Mouse (Mus musculus): ENCODE measurements around the gene Emc1. TPM values are rescaled to one million over a fixed set of nuclear protein-coding genes. Genes with fewer than 3 reads are reported as not detected.

Gene Emc1
- polyA plus RNA-seq, 1 experiment from 2014 or later: 45.3 TPM

- Histone ChIP-seq H3K4me2 (ENCODE audit: low read length) (no peak overlapping the region), H3K9ac (ENCODE audit: low read depth, low read length) (no peak overlapping the region), H3K27ac (ENCODE audit: low read depth, low read length) (no peak overlapping the region), H3K36me3 (ENCODE audit: control insufficient read depth, insufficient read depth, low read length) (peaks cover 5% of the 10 kb centered on the region; the same call in 1 of the 2 replicates), H3K4me3 (ENCODE audit: low read length) (no peak overlapping the region), H3K9me3 (ENCODE audit: control insufficient read depth, low read length) (no peaks in the 10 kb centered on the region), H3K27me3 (replicated peaks; ENCODE audit: control insufficient read depth, insufficient read depth, low read length) (no peaks in the 10 kb centered on the region), H3K4me1 (ENCODE audit: control insufficient read depth, insufficient read depth, low read depth, low read length) (no peaks in the 10 kb centered on the region)
- WGBS: 94% methylated on average over 11 of the region's 11 CpGs
- ATAC-seq: no peak
Observed at GRCm38 (mm10) chr4:139318449-139318848, 33.9 kb upstream of the Emc1 start.

- Histone ChIP-seq H3K4me3 (ENCODE audit: low read length) (no peak overlapping the region), H3K4me1 (ENCODE audit: control insufficient read depth, insufficient read depth, low read depth, low read length) (no peaks in the 10 kb centered on the region), H3K36me3 (ENCODE audit: control insufficient read depth, insufficient read depth, low read length) (no peaks in the 10 kb centered on the region; the same call in 1 of the 2 replicates), H3K9ac (ENCODE audit: low read depth, low read length) (no peak overlapping the region), H3K27ac (ENCODE audit: low read depth, low read length) (no peak overlapping the region), H3K27me3 (replicated peaks; ENCODE audit: control insufficient read depth, insufficient read depth, low read length) (no peaks in the 10 kb centered on the region), H3K9me3 (ENCODE audit: control insufficient read depth, low read length) (no peaks in the 10 kb centered on the region), H3K4me2 (ENCODE audit: low read length) (no peak overlapping the region)
- no peak for ATAC-seq
- WGBS: 86% methylated on average over 4 of the region's 4 CpGs
Observed at GRCm38 (mm10) chr4:139319740-139320139, 32.6 kb upstream of the Emc1 start.

GRCm38 (mm10) chr4:139330605-139331004 lies 21.8 kb upstream of the Emc1 start:
- Histone ChIP-seq H3K4me2 (ENCODE audit: low read length) (peak overlapping the region; percentile 38), H3K9ac (ENCODE audit: low read depth, low read length) (no peak overlapping the region), H3K4me1 (ENCODE audit: control insufficient read depth, insufficient read depth, low read depth, low read length) (no peaks in the 10 kb centered on the region), H3K4me3 (ENCODE audit: low read length) (peak overlapping the region; percentile 14; the same call in 1 of the 2 replicates), H3K36me3 (ENCODE audit: control insufficient read depth, insufficient read depth, low read length) (no peaks in the 10 kb centered on the region), H3K9me3 (ENCODE audit: control insufficient read depth, low read length) (no peaks in the 10 kb centered on the region), H3K27me3 (replicated peaks; ENCODE audit: control insufficient read depth, insufficient read depth, low read length) (no peaks in the 10 kb centered on the region), H3K27ac (ENCODE audit: low read depth, low read length) (no peak overlapping the region)
- no peak for ATAC-seq
- WGBS: 12% methylated on average over 10 of the region's 10 CpGs

- Histone ChIP-seq H3K9me3 (ENCODE audit: control insufficient read depth, low read length) (no peaks in the 10 kb centered on the region), H3K9ac (ENCODE audit: low read depth, low read length) (no peak overlapping the region), H3K4me1 (ENCODE audit: control insufficient read depth, insufficient read depth, low read depth, low read length) (no peaks in the 10 kb centered on the region; the same call in 1 of the 2 replicates), H3K27ac (ENCODE audit: low read depth, low read length) (no peak overlapping the region), H3K4me3 (ENCODE audit: low read length) (no peak overlapping the region), H3K27me3 (replicated peaks; ENCODE audit: control insufficient read depth, insufficient read depth, low read length) (no peaks in the 10 kb centered on the region; the same call in 1 of the 2 replicates), H3K36me3 (ENCODE audit: control insufficient read depth, insufficient read depth, low read length) (no peaks in the 10 kb centered on the region), H3K4me2 (ENCODE audit: low read length) (no peak overlapping the region)
- 69% methylated on average over 7 of the region's 9 CpGs for WGBS
- ATAC-seq: no peak
Observed at GRCm38 (mm10) chr4:139334631-139335295, 17.6 kb upstream of the Emc1 start.

GRCm38 (mm10) chr4:139335507-139335906 lies 16.9 kb upstream of the Emc1 start:
- H3K27ac ChIP-seq (ENCODE audit: low read depth, low read length): no peak overlapping the region
- H3K4me2 ChIP-seq (ENCODE audit: low read length): no peak overlapping the region
- H3K9ac ChIP-seq (ENCODE audit: low read depth, low read length): no peak overlapping the region
- WGBS: 67% methylated on average over 7 of the region's 7 CpGs
- H3K27me3 ChIP-seq (replicated peaks; ENCODE audit: control insufficient read depth, insufficient read depth, low read length): no peaks in the 10 kb centered on the region; the same call in 1 of the 2 replicates
- H3K36me3 ChIP-seq (ENCODE audit: control insufficient read depth, insufficient read depth, low read length): no peaks in the 10 kb centered on the region
- no peak for ATAC-seq
- no peak overlapping the region for H3K4me3 ChIP-seq (ENCODE audit: low read length)
- no peaks in the 10 kb centered on the region for H3K9me3 ChIP-seq (ENCODE audit: control insufficient read depth, low read length)
- H3K4me1 ChIP-seq (ENCODE audit: control insufficient read depth, insufficient read depth, low read depth, low read length): no peaks in the 10 kb centered on the region; the same call in 1 of the 2 replicates

GRCm38 (mm10) chr4:139336822-139337483 lies 15.4 kb upstream of the Emc1 start:
- Histone ChIP-seq H3K4me3 (ENCODE audit: low read length) (no peak overlapping the region), H3K4me2 (ENCODE audit: low read length) (peak overlapping the region; percentile 41), H3K9me3 (ENCODE audit: control insufficient read depth, low read length) (no peaks in the 10 kb centered on the region), H3K27ac (ENCODE audit: low read depth, low read length) (no peak overlapping the region), H3K4me1 (ENCODE audit: control insufficient read depth, insufficient read depth, low read depth, low read length) (no peaks in the 10 kb centered on the region; the same call in 1 of the 2 replicates), H3K27me3 (replicated peaks; ENCODE audit: control insufficient read depth, insufficient read depth, low read length) (no peaks in the 10 kb centered on the region; the same call in 1 of the 2 replicates), H3K9ac (ENCODE audit: low read depth, low read length) (peak overlapping the region; percentile 35), H3K36me3 (ENCODE audit: control insufficient read depth, insufficient read depth, low read length) (no peaks in the 10 kb centered on the region)
- no peak for ATAC-seq
- 28% methylated on average over 24 of the region's 24 CpGs for WGBS

- Histone ChIP-seq H3K4me2 (ENCODE audit: low read length) (no peak overlapping the region), H3K4me3 (ENCODE audit: low read length) (no peak overlapping the region), H3K36me3 (ENCODE audit: control insufficient read depth, insufficient read depth, low read length) (no peaks in the 10 kb centered on the region), H3K4me1 (ENCODE audit: control insufficient read depth, insufficient read depth, low read depth, low read length) (no peaks in the 10 kb centered on the region; the same call in 1 of the 2 replicates), H3K9ac (ENCODE audit: low read depth, low read length) (no peak overlapping the region), H3K9me3 (ENCODE audit: control insufficient read depth, low read length) (no peaks in the 10 kb centered on the region), H3K27ac (ENCODE audit: low read depth, low read length) (no peak overlapping the region), H3K27me3 (replicated peaks; ENCODE audit: control insufficient read depth, insufficient read depth, low read length) (no peaks in the 10 kb centered on the region; the same call in 1 of the 2 replicates)
- no peak for ATAC-seq
- 56% methylated on average over 33 of the region's 33 CpGs for WGBS
Observed at GRCm38 (mm10) chr4:139338145-139338544, 14.2 kb upstream of the Emc1 start.

GRCm38 (mm10) chr4:139340835-139341234 lies 11.6 kb upstream of the Emc1 start:
- Histone ChIP-seq H3K4me3 (ENCODE audit: low read length) (no peak overlapping the region), H3K4me2 (ENCODE audit: low read length) (no peak overlapping the region), H3K9me3 (ENCODE audit: control insufficient read depth, low read length) (no peaks in the 10 kb centered on the region), H3K4me1 (ENCODE audit: control insufficient read depth, insufficient read depth, low read depth, low read length) (no peaks in the 10 kb centered on the region; the same call in 1 of the 2 replicates), H3K36me3 (ENCODE audit: control insufficient read depth, insufficient read depth, low read length) (no peaks in the 10 kb centered on the region), H3K27me3 (replicated peaks; ENCODE audit: control insufficient read depth, insufficient read depth, low read length) (no peaks in the 10 kb centered on the region; the same call in 1 of the 2 replicates), H3K27ac (ENCODE audit: low read depth, low read length) (no peak overlapping the region), H3K9ac (ENCODE audit: low read depth, low read length) (no peak overlapping the region)
- no peak for ATAC-seq
- WGBS: 84% methylated on average over 4 of the region's 4 CpGs

- H3K27ac ChIP-seq (ENCODE audit: low read depth, low read length): no peak overlapping the region
- H3K36me3 ChIP-seq (ENCODE audit: control insufficient read depth, insufficient read depth, low read length): peaks cover 2% of the 10 kb centered on the region
- WGBS: 76% methylated on average over 7 of the region's 7 CpGs
- H3K4me1 ChIP-seq (ENCODE audit: control insufficient read depth, insufficient read depth, low read depth, low read length): no peaks in the 10 kb centered on the region; the same call in 1 of the 2 replicates
- H3K4me3 ChIP-seq (ENCODE audit: low read length): no peak overlapping the region
- no peaks in the 10 kb centered on the region for H3K9me3 ChIP-seq (ENCODE audit: control insufficient read depth, low read length)
- no peak overlapping the region for H3K4me2 ChIP-seq (ENCODE audit: low read length)
- ATAC-seq: no peak
- H3K9ac ChIP-seq (ENCODE audit: low read depth, low read length): no peak overlapping the region
- H3K27me3 ChIP-seq (replicated peaks; ENCODE audit: control insufficient read depth, insufficient read depth, low read length): no peaks in the 10 kb centered on the region; the same call in 1 of the 2 replicates
Observed at GRCm38 (mm10) chr4:139341556-139342233, 10.7 kb upstream of the Emc1 start.

Data from hindbrain, embryonic 16.5 days (tissue).